Mouse (Mus musculus): ENCODE data around the gene Popdc3. TPM values are rescaled to one million over a fixed set of nuclear protein-coding genes. Genes with fewer than 3 reads are reported as not detected.

Popdc3 gene
- polyA plus RNA-seq, 1 experiment from 2014 or later: 0.27 TPM

DNA sequence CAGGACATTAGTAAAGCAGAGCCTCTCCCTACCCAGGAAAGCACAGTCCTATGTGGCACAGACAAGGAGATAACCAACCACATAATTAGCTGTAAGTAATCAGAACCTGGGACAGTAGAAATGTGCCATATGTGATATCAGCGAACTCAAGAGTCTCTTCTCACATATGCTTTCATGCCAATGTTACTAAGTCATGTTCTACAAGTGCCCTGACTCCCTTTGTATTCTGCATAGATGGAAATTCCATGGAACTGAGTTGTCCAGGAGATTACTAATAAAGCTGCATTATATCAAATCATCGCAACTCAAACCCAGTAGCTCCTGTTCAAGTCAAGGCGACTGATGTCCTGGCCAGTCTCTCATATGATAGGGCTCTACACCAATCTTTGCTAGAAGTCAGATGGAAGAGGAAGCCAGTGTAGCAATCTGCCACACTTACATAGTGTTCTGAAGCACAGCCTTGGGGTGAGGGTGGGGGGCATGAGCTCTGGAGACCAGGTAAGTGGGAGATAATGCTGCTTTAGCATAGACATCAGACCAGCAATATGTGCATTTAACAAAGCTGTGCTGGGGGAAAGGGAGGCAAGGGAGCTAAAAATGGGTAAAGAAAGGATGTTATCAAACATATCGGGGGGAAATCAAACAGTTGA is 2.9 kb downstream of the Popdc3 start:
- H3K36me3 ChIP-seq (ENCODE audit: control insufficient read depth, insufficient read depth, low read length): no peaks in the 10 kb centered on the region
- H3K9me3 ChIP-seq (ENCODE audit: control insufficient read depth, low read length): no peaks in the 10 kb centered on the region
- no peaks in the 10 kb centered on the region for H3K4me1 ChIP-seq (replicated peaks; ENCODE audit: control insufficient read depth, insufficient read depth, low read length)
- ATAC-seq (replicated peaks; ENCODE audit: low FRiP score) (no peak), DNase-seq (ENCODE audit: low spot score) (no peak)
- 93% methylated on average over 4 of the region's 4 CpGs for WGBS
- no peak overlapping the region for H3K9ac ChIP-seq (ENCODE audit: low read length)
- no peak overlapping the region for H3K4me3 ChIP-seq (ENCODE audit: low read depth, low read length)
- H3K4me2 ChIP-seq (ENCODE audit: low read depth, low read length, severe bottlenecking): no peak overlapping the region
- H3K27ac ChIP-seq (ENCODE audit: low read depth, low read length): no peak overlapping the region
- no peaks in the 10 kb centered on the region for H3K27me3 ChIP-seq (ENCODE audit: control insufficient read depth, insufficient read depth, low read length)

DNA sequence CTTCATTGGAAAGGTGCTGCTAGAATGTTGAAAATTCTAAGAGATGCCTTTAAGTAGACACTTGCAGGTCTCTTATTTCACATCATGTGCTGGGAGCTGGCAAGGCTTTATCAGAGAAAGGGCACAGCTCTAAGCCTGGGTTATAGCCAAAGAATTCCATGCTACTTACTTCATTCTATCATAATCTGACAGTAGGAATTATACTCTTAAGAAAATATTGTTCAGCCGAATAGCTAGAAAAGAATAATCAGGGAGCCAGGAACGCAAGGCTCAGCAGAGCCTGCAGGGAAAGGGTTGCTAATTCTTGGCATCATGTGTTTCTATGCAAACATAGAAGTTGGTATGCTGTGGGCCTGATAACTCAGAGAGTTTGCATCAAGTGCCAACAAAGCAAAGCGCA is 3.4 kb downstream of the Popdc3 start:
- ATAC-seq (replicated peaks; ENCODE audit: low FRiP score): no peak
- no peaks in the 10 kb centered on the region for H3K9me3 ChIP-seq (ENCODE audit: control insufficient read depth, low read length)
- H3K9ac ChIP-seq (ENCODE audit: low read length): no peak overlapping the region
- H3K4me1 ChIP-seq (replicated peaks; ENCODE audit: control insufficient read depth, insufficient read depth, low read length): no peaks in the 10 kb centered on the region
- H3K4me3 ChIP-seq (ENCODE audit: low read depth, low read length): no peak overlapping the region
- no peak for DNase-seq (ENCODE audit: low spot score)
- H3K27me3 ChIP-seq (ENCODE audit: control insufficient read depth, insufficient read depth, low read length): no peaks in the 10 kb centered on the region
- H3K27ac ChIP-seq (ENCODE audit: low read depth, low read length): no peak overlapping the region
- no peak overlapping the region for H3K4me2 ChIP-seq (ENCODE audit: low read depth, low read length, severe bottlenecking)
- 96% methylated on average over 3 of the region's 3 CpGs for WGBS
- H3K36me3 ChIP-seq (ENCODE audit: control insufficient read depth, insufficient read depth, low read length): no peaks in the 10 kb centered on the region

GRCm38 (mm10) chr10:45185457-45185856 is 7.6 kb downstream of the Popdc3 start:
- no peaks in the 10 kb centered on the region for H3K4me1 ChIP-seq (replicated peaks; ENCODE audit: control insufficient read depth, insufficient read depth, low read length)
- no peak overlapping the region for H3K27ac ChIP-seq (ENCODE audit: low read depth, low read length)
- no peak for ATAC-seq (replicated peaks; ENCODE audit: low FRiP score)
- no peaks in the 10 kb centered on the region for H3K27me3 ChIP-seq (ENCODE audit: control insufficient read depth, insufficient read depth, low read length)
- H3K9ac ChIP-seq (ENCODE audit: low read length): no peak overlapping the region
- no peaks in the 10 kb centered on the region for H3K36me3 ChIP-seq (ENCODE audit: control insufficient read depth, insufficient read depth, low read length)
- H3K4me2 ChIP-seq (ENCODE audit: low read depth, low read length, severe bottlenecking): no peak overlapping the region
- DNase-seq (ENCODE audit: low spot score): no peak
- 92% methylated on average over 2 of the region's 2 CpGs for WGBS
- no peak overlapping the region for H3K4me3 ChIP-seq (ENCODE audit: low read depth, low read length)
- no peaks in the 10 kb centered on the region for H3K9me3 ChIP-seq (ENCODE audit: control insufficient read depth, low read length)

DNA sequence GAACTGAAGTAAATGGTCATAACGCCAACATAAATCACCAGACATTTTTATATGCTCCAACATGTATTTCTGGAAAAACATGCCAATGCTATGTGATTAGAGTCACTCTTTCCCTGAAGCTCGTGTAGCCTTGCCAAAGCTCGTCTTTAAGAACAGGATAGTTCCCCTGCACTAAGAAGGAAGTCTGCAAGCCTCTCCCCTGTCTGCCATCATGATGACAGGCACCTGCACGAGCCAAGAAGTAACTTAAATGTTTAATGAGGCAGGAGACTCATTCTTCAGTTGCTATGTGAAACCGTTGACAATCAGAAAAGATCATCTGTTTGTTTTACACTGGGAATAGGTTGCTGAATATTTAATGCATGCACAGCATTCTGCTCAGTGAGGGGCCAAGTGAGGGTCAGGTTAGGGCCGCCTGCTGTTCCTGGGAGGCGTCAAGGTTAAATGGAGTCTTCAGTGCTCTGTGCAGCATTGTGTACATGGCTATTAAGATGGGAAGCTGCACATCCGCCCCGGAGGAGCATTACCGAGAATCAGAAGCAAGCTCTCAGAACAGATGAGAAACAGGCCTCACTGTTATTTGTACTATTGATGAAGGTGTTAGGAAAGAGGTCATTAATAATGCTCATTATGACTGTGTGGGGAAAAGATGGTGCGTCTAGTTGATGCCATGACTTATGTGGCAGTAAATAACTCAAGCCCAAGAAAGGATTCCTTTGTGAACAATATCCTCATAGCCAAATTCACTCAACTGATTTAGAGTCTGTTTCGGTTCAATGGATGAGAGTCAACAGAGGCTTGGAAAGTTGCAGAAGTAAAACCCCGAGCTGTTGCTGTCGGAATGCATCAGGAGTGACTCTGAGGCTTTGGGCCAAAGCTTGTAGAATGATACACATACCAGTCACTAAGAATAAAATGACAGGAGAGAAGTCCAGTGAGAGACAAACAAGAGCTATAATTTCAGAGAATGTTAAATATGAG is 15.7 kb downstream of the Popdc3 start:
- H3K4me2 ChIP-seq (ENCODE audit: low read depth, low read length, severe bottlenecking): no peak overlapping the region
- WGBS: 75% methylated on average over 14 of the region's 14 CpGs
- DNase-seq (ENCODE audit: low spot score) (no peak), ATAC-seq (replicated peaks; ENCODE audit: low FRiP score) (no peak)
- no peak overlapping the region for H3K27ac ChIP-seq (ENCODE audit: low read depth, low read length)
- no peaks in the 10 kb centered on the region for H3K36me3 ChIP-seq (ENCODE audit: control insufficient read depth, insufficient read depth, low read length)
- no peaks in the 10 kb centered on the region for H3K27me3 ChIP-seq (ENCODE audit: control insufficient read depth, insufficient read depth, low read length)
- no peaks in the 10 kb centered on the region for H3K4me1 ChIP-seq (replicated peaks; ENCODE audit: control insufficient read depth, insufficient read depth, low read length)
- no peak overlapping the region for H3K9ac ChIP-seq (ENCODE audit: low read length)
- no peaks in the 10 kb centered on the region for H3K9me3 ChIP-seq (ENCODE audit: control insufficient read depth, low read length)
- no peak overlapping the region for H3K4me3 ChIP-seq (ENCODE audit: low read depth, low read length)

DNA sequence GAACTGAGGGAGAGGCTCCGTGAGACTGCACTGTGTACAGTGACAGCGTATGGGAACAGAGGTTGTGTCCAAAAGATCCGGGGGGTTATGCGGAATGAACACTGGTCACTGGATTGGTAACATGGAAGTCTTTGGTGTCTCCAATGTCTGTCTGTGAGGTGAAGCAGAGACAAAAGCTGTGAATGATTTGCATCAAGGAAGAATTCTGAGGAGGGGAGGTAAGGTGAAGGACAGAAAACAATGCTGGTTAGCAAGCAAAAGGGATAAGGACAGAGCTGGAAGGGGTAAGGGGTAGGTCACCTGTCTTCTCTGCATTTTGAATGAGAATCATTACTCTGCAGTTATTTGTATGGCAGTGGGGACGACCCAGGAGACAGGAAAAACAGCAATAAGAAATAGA is 16.6 kb downstream of the Popdc3 start:
- Histone ChIP-seq H3K4me1 (replicated peaks; ENCODE audit: control insufficient read depth, insufficient read depth, low read length) (no peaks in the 10 kb centered on the region), H3K9me3 (ENCODE audit: control insufficient read depth, low read length) (no peaks in the 10 kb centered on the region), H3K36me3 (ENCODE audit: control insufficient read depth, insufficient read depth, low read length) (no peaks in the 10 kb centered on the region), H3K4me3 (ENCODE audit: low read depth, low read length) (no peak overlapping the region), H3K4me2 (ENCODE audit: low read depth, low read length, severe bottlenecking) (no peak overlapping the region), H3K9ac (ENCODE audit: low read length) (no peak overlapping the region), H3K27ac (ENCODE audit: low read depth, low read length) (no peak overlapping the region), H3K27me3 (ENCODE audit: control insufficient read depth, insufficient read depth, low read length) (no peaks in the 10 kb centered on the region)
- ATAC-seq (replicated peaks; ENCODE audit: low FRiP score) (no peak), DNase-seq (ENCODE audit: low spot score) (no peak)
- WGBS: 83% methylated on average over 5 of the region's 5 CpGs

DNA sequence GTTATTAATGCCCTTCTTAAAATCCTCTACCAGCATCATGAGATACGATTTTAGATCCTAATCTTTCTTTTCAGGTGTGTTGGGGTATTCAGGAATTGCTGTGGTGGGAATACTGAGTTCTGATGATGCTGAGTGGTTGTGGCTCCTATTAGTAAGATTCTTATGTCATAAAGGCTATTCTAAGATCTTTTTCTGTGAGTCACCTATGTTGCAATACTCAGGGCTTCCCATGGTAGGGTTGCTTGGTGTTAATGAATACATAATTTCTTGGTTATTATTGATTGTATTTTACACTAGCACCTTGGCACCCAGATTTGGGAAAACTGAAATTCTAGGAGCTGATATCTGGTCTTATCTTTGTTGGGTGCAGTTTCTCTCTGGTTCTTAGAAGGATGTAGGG is 26.7 kb downstream of the Popdc3 start:
- Histone ChIP-seq H3K4me3 (ENCODE audit: low read depth, low read length) (no peak overlapping the region), H3K4me1 (replicated peaks; ENCODE audit: control insufficient read depth, insufficient read depth, low read length) (no peaks in the 10 kb centered on the region), H3K9ac (ENCODE audit: low read length) (no peak overlapping the region), H3K36me3 (ENCODE audit: control insufficient read depth, insufficient read depth, low read length) (no peaks in the 10 kb centered on the region), H3K9me3 (ENCODE audit: control insufficient read depth, low read length) (no peaks in the 10 kb centered on the region), H3K27me3 (ENCODE audit: control insufficient read depth, insufficient read depth, low read length) (no peaks in the 10 kb centered on the region), H3K4me2 (ENCODE audit: low read depth, low read length, severe bottlenecking) (no peak overlapping the region), H3K27ac (ENCODE audit: low read depth, low read length) (no peak overlapping the region)
- ATAC-seq (replicated peaks; ENCODE audit: low FRiP score) (no peak), DNase-seq (ENCODE audit: low spot score) (no peak)
- 59% methylated on average over 1 of the region's 1 CpGs for WGBS

DNA sequence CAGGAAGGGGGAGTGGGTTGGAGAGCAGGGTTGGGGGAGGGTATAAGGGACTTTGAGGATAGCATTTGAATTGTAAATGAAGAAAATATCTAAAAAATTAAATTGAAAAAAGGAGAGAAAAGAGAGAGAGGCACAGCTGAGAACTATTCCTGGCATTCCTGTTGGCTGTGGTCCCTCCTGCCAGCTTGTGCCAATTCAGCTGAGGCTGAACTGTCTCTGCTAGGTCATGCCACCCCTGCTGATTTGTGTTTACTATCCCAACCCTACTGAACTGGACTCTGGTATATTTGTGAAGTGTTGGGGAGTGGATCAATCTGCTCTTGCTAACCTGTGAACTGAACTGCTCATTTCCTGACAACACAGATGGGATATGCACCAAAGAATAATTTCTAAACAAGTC is 32.3 kb downstream of the Popdc3 start:
- no peak for ATAC-seq (replicated peaks; ENCODE audit: low FRiP score)
- H3K4me1 ChIP-seq (replicated peaks; ENCODE audit: control insufficient read depth, insufficient read depth, low read length): no peaks in the 10 kb centered on the region
- H3K9ac ChIP-seq (ENCODE audit: low read length): no peak overlapping the region
- no peak overlapping the region for H3K27ac ChIP-seq (ENCODE audit: low read depth, low read length)
- no peaks in the 10 kb centered on the region for H3K36me3 ChIP-seq (ENCODE audit: control insufficient read depth, insufficient read depth, low read length)
- H3K9me3 ChIP-seq (ENCODE audit: control insufficient read depth, low read length): no peaks in the 10 kb centered on the region
- H3K27me3 ChIP-seq (ENCODE audit: control insufficient read depth, insufficient read depth, low read length): no peaks in the 10 kb centered on the region
- no peak overlapping the region for H3K4me3 ChIP-seq (ENCODE audit: low read depth, low read length)
- DNase-seq (ENCODE audit: low spot score): no peak
- no peak overlapping the region for H3K4me2 ChIP-seq (ENCODE audit: low read depth, low read length, severe bottlenecking)

DNA sequence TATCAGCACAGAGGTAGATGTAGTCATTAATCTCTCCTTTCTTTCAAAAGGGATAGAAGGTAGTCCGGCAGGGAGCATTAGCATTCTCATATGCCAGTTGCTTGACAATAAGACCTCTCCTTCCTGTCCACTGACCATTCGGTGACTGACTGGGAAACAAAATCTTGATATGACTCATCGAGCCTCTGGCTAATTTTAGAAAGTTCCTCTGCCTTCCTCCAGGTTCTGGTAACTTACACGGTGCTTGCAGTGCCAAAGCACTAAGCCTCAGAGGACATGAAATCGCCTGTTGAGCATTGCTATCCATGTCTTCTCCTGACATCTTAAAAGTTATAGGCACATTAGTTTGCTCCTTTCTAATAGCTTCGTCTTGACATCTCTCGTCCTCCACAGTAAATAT is 38.8 kb downstream of the Popdc3 start:
- 89% methylated on average over 7 of the region's 7 CpGs for WGBS
- no peak overlapping the region for H3K9ac ChIP-seq (ENCODE audit: low read length)
- H3K4me2 ChIP-seq (ENCODE audit: low read depth, low read length, severe bottlenecking): no peak overlapping the region
- H3K27ac ChIP-seq (ENCODE audit: low read depth, low read length): no peak overlapping the region
- H3K4me3 ChIP-seq (ENCODE audit: low read depth, low read length): no peak overlapping the region
- no peak for DNase-seq (ENCODE audit: low spot score)
- ATAC-seq (replicated peaks; ENCODE audit: low FRiP score): no peak
- H3K36me3 ChIP-seq (ENCODE audit: control insufficient read depth, insufficient read depth, low read length): no peaks in the 10 kb centered on the region
- H3K9me3 ChIP-seq (ENCODE audit: control insufficient read depth, low read length): no peaks in the 10 kb centered on the region
- no peaks in the 10 kb centered on the region for H3K27me3 ChIP-seq (ENCODE audit: control insufficient read depth, insufficient read depth, low read length)
- H3K4me1 ChIP-seq (replicated peaks; ENCODE audit: control insufficient read depth, insufficient read depth, low read length): no peaks in the 10 kb centered on the region
